Mouse (Mus musculus) midbrain, embryonic 11.5 days (tissue): ENCODE data around the gene Slc39a12. TPM values are rescaled to one million over a fixed set of nuclear protein-coding genes. Genes with fewer than 3 reads are reported as not detected.

Experiments
- ATAC-seq: fragments of 200-750 bp; cut with Nextera tagmentation; 2 replicates; pipeline ENCODE4 v1.8.0; 2017; ENCODE audit warnings: moderate TSS enrichment, moderate library complexity; ENCODE audit not compliant: low FRiP score
- DNase-seq: peaks from one replicate; pipeline ENCODE4 v3.0.0; 2015; ENCODE audit warnings: low spot score; ENCODE audit errors: missing footprints
- H3K27ac ChIP-seq: fragments of 300-500 bp; sonication (generic); 2 replicates; pipeline ENCODE4 v1.5.1; 2014; ENCODE audit warnings: low read depth, low read length
- H3K27me3 ChIP-seq: fragments of 300-500 bp; sonication (generic); 2 replicates; pipeline ENCODE4 v1.6.1; 2014; ENCODE audit warnings: mild to moderate bottlenecking, low read length, moderate library complexity, mixed read lengths; ENCODE audit not compliant: control insufficient read depth, insufficient read depth
- H3K36me3 ChIP-seq: fragments of 300-500 bp; sonication (generic); 2 replicates; pipeline ENCODE4 v1.6.1; 2014; ENCODE audit warnings: mild to moderate bottlenecking, low read length, moderate library complexity, mixed read lengths; ENCODE audit not compliant: control insufficient read depth, insufficient read depth
- H3K4me1 ChIP-seq: fragments of 300-500 bp; sonication (generic); 2 replicates; pipeline ENCODE4 v1.6.1; 2014; ENCODE audit warnings: low read length; ENCODE audit not compliant: control insufficient read depth, insufficient read depth
- H3K4me2 ChIP-seq: fragments of 300-500 bp; sonication (generic); 2 replicates; pipeline ENCODE4 v1.6.1; 2014; ENCODE audit warnings: mild to moderate bottlenecking, moderate library complexity
- H3K4me3 ChIP-seq: fragments of 300-500 bp; sonication (generic); 2 replicates; pipeline ENCODE4 v1.5.1; 2014; ENCODE audit warnings: low read depth, low read length
- H3K9ac ChIP-seq: fragments of 300-500 bp; sonication (generic); 2 replicates; pipeline ENCODE4 v1.6.1; 2014; ENCODE audit warnings: low read length
- H3K9me3 ChIP-seq: fragments of 300-500 bp; sonication (generic); 2 replicates; pipeline ENCODE4 v1.6.1; 2016; ENCODE audit warnings: low read length; ENCODE audit not compliant: control insufficient read depth
- WGBS: fragments of 180-500 bp; shearing (Covaris S2); extraction: QIAGEN DNeasy Blood & Tissue Kit; methylation state at CpG from one replicate; pipeline ENCODE4 v1.1.7; 2014; 5-methylcytosine and 5-hydroxymethylcytosine counted together
- polyA plus RNA-seq: library from polyadenylated mRNA; unstranded; fragments of >200 nt; fragmentation: Nextera tagmentation; extraction: Ambion mirVana; gene quantifications from 2 replicates; pipeline ENCODE4 v1.2.1, GENCODE M21; 2014

Gene Slc39a12
- polyA plus RNA-seq, result 1.7 and 1.8 TPM in 2 replicates

DNA sequence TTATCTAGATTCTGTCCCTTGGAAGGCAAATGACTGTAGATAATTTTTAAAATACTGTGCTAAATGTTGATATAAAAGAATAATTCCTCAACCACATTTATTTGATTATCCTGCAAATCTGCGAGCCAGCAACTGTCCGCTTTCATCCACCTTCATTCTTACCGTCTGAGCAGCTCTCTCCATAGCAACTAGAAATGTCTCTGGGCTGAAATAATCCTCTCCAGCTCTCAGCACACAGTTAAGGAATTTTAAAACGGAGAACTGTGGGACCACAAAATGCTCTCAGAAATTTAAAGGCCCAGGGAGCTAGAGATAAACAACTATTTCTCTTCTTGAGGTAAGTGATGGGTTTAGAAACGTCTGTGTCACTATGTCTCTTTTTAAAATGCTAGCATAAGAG is at the start of gene Slc39a12:
Gene Slc39a12 (plus strand): TSS at position 155 of the 400 bp plus-strand sequence.
- Histone ChIP-seq H3K9me3 (no peaks in the 10 kb centered on the region), H3K27ac (no peak within 1 kb of the TSS), H3K4me2 (no peak within 1 kb of the TSS; the same call in 1 of the 2 replicates), H3K4me1 (peaks cover 3% of the 10 kb centered on the region; the same call in 1 of the 2 replicates), H3K4me3 (no peak within 1 kb of the TSS), H3K9ac (no peak within 1 kb of the TSS), H3K36me3 (no peaks in the 10 kb centered on the region), H3K27me3 (no peaks in the 10 kb centered on the region)
- ATAC-seq (peak; percentile 81; the same call in 1 of the 2 replicates), DNase-seq (peak; percentile 85)
- WGBS, result 31% methylated on average over 5 of the region's 5 CpGs

- 86% methylated on average over 14 of the region's 14 CpGs for WGBS
- no peak overlapping the region for H3K4me2 ChIP-seq
- no peak for DNase-seq
- H3K36me3 ChIP-seq, result no peaks in the 10 kb centered on the region
- H3K27ac ChIP-seq, result no peak overlapping the region
- no peaks in the 10 kb centered on the region for H3K27me3 ChIP-seq
- H3K9ac ChIP-seq, result no peak overlapping the region
- ATAC-seq, result no peak
- H3K4me3 ChIP-seq, result no peak overlapping the region
- no peaks in the 10 kb centered on the region for H3K9me3 ChIP-seq
- H3K4me1 ChIP-seq, result no peaks in the 10 kb centered on the region
Measured at GRCm38 (mm10) chr2:14341652-14342308, 46.3 kb upstream of the Slc39a12 start.

GRCm38 (mm10) chr2:14342309-14342839 is 45.7 kb upstream of the Slc39a12 start:
- Histone ChIP-seq H3K27ac (no peak overlapping the region), H3K27me3 (no peaks in the 10 kb centered on the region), H3K4me3 (no peak overlapping the region), H3K9ac (no peak overlapping the region), H3K9me3 (no peaks in the 10 kb centered on the region), H3K36me3 (no peaks in the 10 kb centered on the region), H3K4me2 (no peak overlapping the region), H3K4me1 (no peaks in the 10 kb centered on the region)
- WGBS, result 89% methylated on average over 8 of the region's 8 CpGs
- ATAC-seq, result no peak
- DNase-seq, result no peak

- WGBS, result 44% methylated on average over 1 of the region's 1 CpGs
- Histone ChIP-seq H3K27ac (no peak overlapping the region), H3K4me2 (no peak overlapping the region; the same call in 1 of the 2 replicates)
Measured at GRCm38 (mm10) chr2:14388856-14389255, 740 bp downstream of the Slc39a12 start.

DNA sequence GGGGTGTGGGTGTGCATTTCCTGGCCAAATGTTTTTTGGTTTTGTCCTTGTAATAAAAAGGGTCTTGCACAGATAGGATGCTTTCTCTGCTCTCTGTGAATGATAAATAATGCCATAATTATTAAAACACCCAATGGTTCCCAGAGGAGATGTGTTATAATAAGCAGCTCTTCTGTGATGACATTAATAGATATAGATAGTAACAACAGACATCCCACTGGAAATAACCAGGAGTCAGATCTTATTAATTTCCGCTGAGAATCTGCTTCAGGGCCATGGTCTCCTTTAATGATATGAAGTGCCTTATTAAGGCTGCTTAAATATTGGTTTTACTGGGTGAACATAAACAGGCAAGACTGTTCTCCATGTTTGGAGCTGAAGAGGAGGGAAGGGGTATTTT is 2.8 kb downstream of the Slc39a12 start:
- Histone ChIP-seq H3K9me3 (no peaks in the 10 kb centered on the region), H3K27ac (no peak overlapping the region), H3K27me3 (no peaks in the 10 kb centered on the region), H3K9ac (no peak overlapping the region), H3K4me3 (no peak overlapping the region), H3K4me2 (no peak overlapping the region), H3K4me1 (peaks cover 3% of the 10 kb centered on the region; the same call in 1 of the 2 replicates), H3K36me3 (no peaks in the 10 kb centered on the region)
- DNase-seq, result no peak
- 93% methylated on average over 1 of the region's 1 CpGs for WGBS
- ATAC-seq, result no peak

More at GRCm38 (mm10) chr2:14388856-14389255, 740 bp downstream of the Slc39a12 start:
- no peaks in the 10 kb centered on the region for H3K27me3 ChIP-seq
- H3K4me3 ChIP-seq, result no peak overlapping the region
- H3K36me3 ChIP-seq, result no peaks in the 10 kb centered on the region
- H3K9ac ChIP-seq, result no peak overlapping the region
- ATAC-seq (no peak), DNase-seq (no peak)
- H3K9me3 ChIP-seq, result no peaks in the 10 kb centered on the region
- peaks cover 3% of the 10 kb centered on the region; the same call in 1 of the 2 replicates for H3K4me1 ChIP-seq

DNA sequence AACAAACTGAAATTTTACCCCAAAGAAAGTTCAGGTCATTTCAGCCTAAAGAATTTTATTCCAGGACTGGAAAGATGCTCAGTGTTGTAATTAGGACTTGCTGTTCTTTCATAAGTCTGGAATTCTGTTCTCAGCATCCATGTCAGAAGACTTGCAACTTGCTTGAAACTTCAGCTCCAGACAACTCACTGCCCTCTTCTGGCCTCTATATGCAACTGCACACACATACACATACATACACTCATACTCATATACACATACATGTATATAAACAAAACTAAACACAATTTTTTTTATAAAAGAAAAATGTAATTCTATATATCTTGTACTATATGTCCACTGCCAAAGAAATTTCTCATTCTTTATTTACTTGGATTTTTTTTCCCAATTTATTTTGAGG is 14.9 kb downstream of the Slc39a12 start:
- DNase-seq, result no peak
- Histone ChIP-seq H3K9me3 (no peaks in the 10 kb centered on the region), H3K27ac (no peak overlapping the region), H3K36me3 (no peaks in the 10 kb centered on the region), H3K4me1 (no peaks in the 10 kb centered on the region), H3K4me2 (no peak overlapping the region), H3K27me3 (no peaks in the 10 kb centered on the region), H3K4me3 (no peak overlapping the region), H3K9ac (no peak overlapping the region)
- no peak for ATAC-seq

- H3K4me1 ChIP-seq, result no peaks in the 10 kb centered on the region
- no peaks in the 10 kb centered on the region for H3K27me3 ChIP-seq
- H3K9me3 ChIP-seq, result no peaks in the 10 kb centered on the region
- ATAC-seq (no peak), DNase-seq (no peak)
- WGBS, result 81% methylated on average over 2 of the region's 2 CpGs
- H3K27ac ChIP-seq, result no peak overlapping the region
- H3K4me2 ChIP-seq, result no peak overlapping the region
- no peaks in the 10 kb centered on the region for H3K36me3 ChIP-seq
- H3K9ac ChIP-seq, result no peak overlapping the region
- no peak overlapping the region for H3K4me3 ChIP-seq
Measured at GRCm38 (mm10) chr2:14428987-14429386, 40.9 kb downstream of the Slc39a12 start.

- DNase-seq, result no peak
- no peak overlapping the region for H3K9ac ChIP-seq
- H3K9me3 ChIP-seq, result no peaks in the 10 kb centered on the region
- no peaks in the 10 kb centered on the region for H3K36me3 ChIP-seq
- WGBS, result 88% methylated on average over 1 of the region's 1 CpGs
- no peak for ATAC-seq
- H3K4me2 ChIP-seq, result no peak overlapping the region
- H3K27ac ChIP-seq, result no peak overlapping the region
- H3K4me3 ChIP-seq, result no peak overlapping the region
- H3K27me3 ChIP-seq, result no peaks in the 10 kb centered on the region
- H3K4me1 ChIP-seq, result peaks cover 2% of the 10 kb centered on the region; the same call in 1 of the 2 replicates
Measured at GRCm38 (mm10) chr2:14447322-14447721, 59.2 kb downstream of the Slc39a12 start.

DNA sequence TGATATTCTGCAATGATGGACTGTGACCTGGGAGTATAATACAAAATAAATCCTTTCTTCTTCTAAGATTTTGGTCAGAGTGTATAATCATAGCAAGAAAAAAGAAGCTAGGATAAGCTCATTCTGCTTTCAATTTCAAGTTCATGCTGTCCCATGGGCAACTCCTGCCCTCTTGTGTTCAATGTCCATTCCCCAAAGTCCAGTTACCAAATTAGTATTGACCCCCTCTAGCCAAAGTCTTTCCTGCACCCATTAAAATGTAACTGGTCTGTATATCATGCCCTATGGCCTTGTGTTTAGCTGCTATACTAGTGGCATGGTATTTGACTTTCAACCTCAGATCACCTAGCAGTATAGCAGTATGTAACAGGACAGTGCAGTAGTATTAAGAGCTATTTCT is 62.8 kb downstream of the Slc39a12 start:
- Histone ChIP-seq H3K9ac (no peak overlapping the region), H3K36me3 (no peaks in the 10 kb centered on the region), H3K4me1 (peaks cover 2% of the 10 kb centered on the region; the same call in 1 of the 2 replicates), H3K27ac (no peak overlapping the region), H3K27me3 (no peaks in the 10 kb centered on the region), H3K4me2 (no peak overlapping the region), H3K9me3 (no peaks in the 10 kb centered on the region), H3K4me3 (no peak overlapping the region)
- no peak for ATAC-seq
- no peak for DNase-seq
